Mouse (Mus musculus): ENCODE measurements around the gene Txn2. TPM values are rescaled to one million over a fixed set of nuclear protein-coding genes. Genes with fewer than 3 reads are reported as not detected.

The Txn2 gene
- polyA plus RNA-seq, 1 experiment from 2014 or later: 193 TPM

DNA sequence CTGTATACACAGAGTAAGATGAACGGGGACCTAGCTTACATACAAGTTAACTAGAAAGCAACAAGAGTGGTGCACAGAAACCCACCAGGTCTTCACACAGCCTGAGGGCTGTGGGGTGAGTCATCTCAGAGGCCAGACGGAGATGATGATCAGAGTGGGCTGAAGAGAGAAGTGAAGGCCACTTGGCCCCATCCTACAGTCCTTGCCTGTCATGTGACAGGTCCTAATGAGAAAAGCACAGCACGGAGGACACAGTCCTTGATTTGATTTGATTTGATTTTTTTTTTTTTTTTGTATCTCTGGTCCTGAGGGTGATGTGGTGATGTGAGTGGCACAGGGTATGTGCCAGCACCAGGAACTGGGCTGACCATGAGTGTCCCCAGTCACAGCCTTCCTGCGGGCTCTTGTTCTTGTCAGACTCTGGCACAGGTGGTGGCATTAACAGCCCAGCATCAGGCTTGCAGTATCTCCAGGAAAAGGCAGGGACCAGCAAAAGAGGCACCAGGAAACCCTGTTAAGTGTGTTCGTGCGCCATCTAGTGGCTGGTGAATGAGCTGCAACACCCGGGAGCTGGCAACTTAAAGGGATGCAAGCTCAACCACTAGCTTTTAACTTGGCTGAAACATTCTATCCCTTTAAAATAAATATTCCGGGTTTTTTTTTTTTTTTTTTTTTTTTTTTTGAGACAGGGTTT is 11.8 kb downstream of the Txn2 start:
- WGBS: 43% methylated on average over 8 of the region's 8 CpGs

DNA sequence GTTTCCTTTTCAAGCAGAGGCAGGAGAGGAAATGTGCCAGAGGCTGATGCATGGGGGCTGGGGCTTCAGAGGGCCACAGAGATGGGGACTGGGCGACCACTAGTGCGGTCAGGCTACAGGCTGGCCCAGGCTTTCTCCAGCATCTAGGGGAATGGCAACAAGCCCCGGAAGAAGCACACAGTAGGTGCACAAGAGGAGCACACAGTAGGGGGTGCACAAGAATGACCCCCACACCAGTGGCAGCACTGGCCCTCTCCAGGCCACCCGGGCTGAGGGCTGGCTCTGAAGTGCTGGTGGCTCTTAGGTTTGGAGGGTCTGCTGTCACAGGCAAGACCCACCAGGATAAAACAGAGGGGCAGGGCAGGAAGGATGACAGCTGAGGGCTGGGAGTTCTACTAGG is 13.5 kb downstream of the Txn2 start:
- no peaks in the 10 kb centered on the region for H3K27me3 ChIP-seq (replicated peaks)
- WGBS: 97% methylated on average over 4 of the region's 4 CpGs
- H3K4me2 ChIP-seq: no peak overlapping the region
- no peak overlapping the region for H3K4me3 ChIP-seq (replicated peaks)
- H3K27ac ChIP-seq (replicated peaks): no peak overlapping the region
- peaks cover 46% of the 10 kb centered on the region for H3K36me3 ChIP-seq
- no peaks in the 10 kb centered on the region for H3K9me3 ChIP-seq (replicated peaks)
- no peak overlapping the region for H3K9ac ChIP-seq (replicated peaks)
- H3K4me1 ChIP-seq: no peaks in the 10 kb centered on the region
- ATAC-seq (ENCODE audit: low FRiP score): no peak

More for the DNA sequence above, 11.8 kb downstream of the Txn2 start:
- Histone ChIP-seq H3K9me3 (replicated peaks) (no peaks in the 10 kb centered on the region), H3K4me1 (no peaks in the 10 kb centered on the region; the same call in 1 of the 2 replicates), H3K4me3 (replicated peaks) (no peak overlapping the region), H3K27me3 (replicated peaks) (no peaks in the 10 kb centered on the region), H3K4me2 (no peak overlapping the region), H3K9ac (replicated peaks) (no peak overlapping the region), H3K36me3 (peaks cover 61% of the 10 kb centered on the region), H3K27ac (replicated peaks) (no peak overlapping the region)
- ATAC-seq (ENCODE audit: low FRiP score): no peak

DNA sequence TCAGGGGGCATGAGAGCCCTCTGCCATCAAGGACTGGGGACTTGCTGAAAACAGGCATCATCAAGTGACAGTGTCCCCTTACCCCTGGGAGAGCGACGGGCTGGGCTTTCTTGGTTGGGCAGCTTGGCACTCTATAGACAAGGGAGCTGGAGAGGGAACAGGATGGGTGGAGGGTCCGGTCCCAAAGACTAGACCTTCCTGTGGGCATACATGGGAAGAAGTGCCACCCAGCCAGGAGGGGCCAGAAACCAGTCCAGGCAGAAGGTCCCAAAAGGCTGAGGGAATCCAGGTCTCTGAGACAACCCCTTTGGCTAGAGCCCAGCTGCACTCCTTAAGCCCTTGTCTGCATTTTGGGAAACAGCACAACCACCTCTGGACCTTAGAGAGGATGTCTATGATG is 14.3 kb downstream of the Txn2 start:
- Histone ChIP-seq H3K4me3 (replicated peaks) (no peak overlapping the region), H3K36me3 (peaks cover 39% of the 10 kb centered on the region), H3K27ac (replicated peaks) (no peak overlapping the region), H3K9ac (replicated peaks) (no peak overlapping the region), H3K27me3 (replicated peaks) (no peaks in the 10 kb centered on the region), H3K4me1 (no peaks in the 10 kb centered on the region), H3K9me3 (replicated peaks) (no peaks in the 10 kb centered on the region), H3K4me2 (no peak overlapping the region)
- no peak for ATAC-seq (ENCODE audit: low FRiP score)
- 98% methylated on average over 3 of the region's 3 CpGs for WGBS

DNA sequence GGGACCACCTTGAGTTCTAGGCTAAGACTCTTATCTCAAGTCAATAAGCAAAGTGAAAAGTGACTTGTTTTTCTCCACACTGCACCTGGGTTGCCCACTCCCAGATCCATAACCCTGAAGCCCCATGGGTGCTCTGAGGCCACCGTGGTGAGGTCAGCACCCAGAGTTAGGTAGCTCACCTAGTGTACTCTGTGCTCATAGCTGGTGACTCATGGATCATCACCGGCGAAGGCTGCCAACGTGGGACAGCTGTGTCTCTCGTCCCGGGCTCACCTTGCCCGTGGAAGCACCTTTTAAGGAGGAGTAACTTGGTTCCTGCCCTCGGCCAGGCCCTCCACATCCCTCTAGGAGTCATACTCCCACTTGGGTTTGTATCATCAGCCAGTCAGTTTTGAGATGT is 15.8 kb downstream of the Txn2 start:
- 91% methylated on average over 8 of the region's 8 CpGs for WGBS
- Histone ChIP-seq H3K4me2 (no peak overlapping the region), H3K27me3 (replicated peaks) (no peaks in the 10 kb centered on the region), H3K4me1 (no peaks in the 10 kb centered on the region), H3K36me3 (peaks cover 28% of the 10 kb centered on the region), H3K4me3 (replicated peaks) (no peak overlapping the region), H3K27ac (replicated peaks) (no peak overlapping the region), H3K9me3 (replicated peaks) (no peaks in the 10 kb centered on the region), H3K9ac (replicated peaks) (no peak overlapping the region)
- ATAC-seq (ENCODE audit: low FRiP score): no peak

DNA sequence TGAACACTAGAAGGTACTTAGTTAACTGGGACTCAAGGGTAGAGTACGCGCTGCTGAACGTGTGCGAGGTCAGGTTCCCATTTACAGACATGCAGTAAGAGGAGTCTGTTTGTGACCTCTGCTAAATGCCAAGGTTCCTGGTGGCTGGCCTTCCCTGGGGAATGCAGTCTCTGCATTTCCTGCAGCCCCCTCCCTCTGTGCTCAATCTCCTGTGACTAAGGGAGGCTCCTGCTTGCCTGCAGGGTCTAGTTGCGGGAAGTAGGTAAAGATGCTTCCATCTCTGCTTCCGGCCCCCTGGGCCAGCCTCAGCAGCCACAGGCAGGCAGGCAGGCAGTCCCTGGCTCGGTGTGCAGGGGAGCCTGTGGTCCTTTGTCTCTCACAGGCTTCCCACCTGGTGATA is 16.2 kb downstream of the Txn2 start:
- H3K4me2 ChIP-seq: no peak overlapping the region
- H3K9me3 ChIP-seq (replicated peaks): no peaks in the 10 kb centered on the region
- ATAC-seq (ENCODE audit: low FRiP score): no peak
- H3K27ac ChIP-seq (replicated peaks): no peak overlapping the region
- peaks cover 26% of the 10 kb centered on the region for H3K36me3 ChIP-seq
- H3K4me3 ChIP-seq (replicated peaks): no peak overlapping the region
- H3K4me1 ChIP-seq: no peaks in the 10 kb centered on the region
- no peak overlapping the region for H3K9ac ChIP-seq (replicated peaks)
- 69% methylated on average over 7 of the region's 7 CpGs for WGBS
- H3K27me3 ChIP-seq (replicated peaks): no peaks in the 10 kb centered on the region

DNA sequence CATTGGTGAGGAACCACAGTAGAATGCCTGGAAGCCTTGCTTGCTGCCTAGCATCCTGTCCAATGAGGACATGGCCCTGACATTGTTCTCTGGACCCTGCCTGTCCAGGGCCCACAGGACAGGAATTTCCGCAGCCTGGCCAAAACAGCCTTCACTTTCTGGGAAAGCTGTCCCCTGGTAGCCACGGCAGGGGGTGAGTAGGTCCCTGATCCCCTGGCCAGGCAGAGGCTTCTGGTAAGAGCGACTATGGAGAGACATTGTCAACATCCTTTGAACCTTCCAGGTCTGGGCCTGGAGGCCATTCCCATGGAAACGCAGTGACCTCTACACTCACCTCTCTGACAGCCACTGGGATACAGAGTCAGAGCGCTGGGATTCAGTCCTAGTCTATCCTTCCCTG is 16.8 kb downstream of the Txn2 start:
- Histone ChIP-seq H3K9me3 (replicated peaks) (no peaks in the 10 kb centered on the region), H3K4me3 (replicated peaks) (no peak overlapping the region), H3K27me3 (replicated peaks) (no peaks in the 10 kb centered on the region), H3K4me2 (no peak overlapping the region), H3K9ac (replicated peaks) (no peak overlapping the region), H3K4me1 (no peaks in the 10 kb centered on the region), H3K27ac (replicated peaks) (no peak overlapping the region), H3K36me3 (peaks cover 26% of the 10 kb centered on the region)
- no peak for ATAC-seq (ENCODE audit: low FRiP score)
- 70% methylated on average over 5 of the region's 5 CpGs for WGBS

DNA sequence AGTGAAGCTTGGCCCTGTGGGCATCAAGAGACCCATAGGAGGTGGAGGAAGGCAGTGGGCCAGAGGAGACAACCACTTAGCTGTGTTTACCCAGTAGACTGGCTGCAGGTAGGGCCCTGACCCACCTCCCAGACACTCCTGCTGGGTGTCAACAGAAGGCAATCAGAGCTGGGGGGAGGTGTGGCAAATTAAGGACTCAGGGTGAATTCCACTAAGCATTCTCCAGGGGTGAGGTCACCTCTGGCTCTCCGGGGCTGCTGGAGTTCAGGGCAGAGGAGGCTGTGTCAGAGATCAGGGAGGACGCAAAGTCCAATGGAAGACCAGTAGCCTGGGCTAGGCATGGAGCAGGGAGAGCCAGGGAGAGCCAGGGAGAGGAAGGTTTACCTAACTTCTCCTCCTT is 17.7 kb downstream of the Txn2 start:
- 19% methylated on average over 2 of the region's 2 CpGs for WGBS
- H3K4me3 ChIP-seq (replicated peaks): no peak overlapping the region
- no peak overlapping the region for H3K9ac ChIP-seq (replicated peaks)
- H3K27ac ChIP-seq (replicated peaks): no peak overlapping the region
- H3K4me1 ChIP-seq: no peaks in the 10 kb centered on the region
- H3K36me3 ChIP-seq: peaks cover 22% of the 10 kb centered on the region
- no peak for ATAC-seq (ENCODE audit: low FRiP score)
- no peak overlapping the region for H3K4me2 ChIP-seq
- H3K27me3 ChIP-seq (replicated peaks): no peaks in the 10 kb centered on the region; the same call in 1 of the 2 replicates
- H3K9me3 ChIP-seq (replicated peaks): no peaks in the 10 kb centered on the region

DNA sequence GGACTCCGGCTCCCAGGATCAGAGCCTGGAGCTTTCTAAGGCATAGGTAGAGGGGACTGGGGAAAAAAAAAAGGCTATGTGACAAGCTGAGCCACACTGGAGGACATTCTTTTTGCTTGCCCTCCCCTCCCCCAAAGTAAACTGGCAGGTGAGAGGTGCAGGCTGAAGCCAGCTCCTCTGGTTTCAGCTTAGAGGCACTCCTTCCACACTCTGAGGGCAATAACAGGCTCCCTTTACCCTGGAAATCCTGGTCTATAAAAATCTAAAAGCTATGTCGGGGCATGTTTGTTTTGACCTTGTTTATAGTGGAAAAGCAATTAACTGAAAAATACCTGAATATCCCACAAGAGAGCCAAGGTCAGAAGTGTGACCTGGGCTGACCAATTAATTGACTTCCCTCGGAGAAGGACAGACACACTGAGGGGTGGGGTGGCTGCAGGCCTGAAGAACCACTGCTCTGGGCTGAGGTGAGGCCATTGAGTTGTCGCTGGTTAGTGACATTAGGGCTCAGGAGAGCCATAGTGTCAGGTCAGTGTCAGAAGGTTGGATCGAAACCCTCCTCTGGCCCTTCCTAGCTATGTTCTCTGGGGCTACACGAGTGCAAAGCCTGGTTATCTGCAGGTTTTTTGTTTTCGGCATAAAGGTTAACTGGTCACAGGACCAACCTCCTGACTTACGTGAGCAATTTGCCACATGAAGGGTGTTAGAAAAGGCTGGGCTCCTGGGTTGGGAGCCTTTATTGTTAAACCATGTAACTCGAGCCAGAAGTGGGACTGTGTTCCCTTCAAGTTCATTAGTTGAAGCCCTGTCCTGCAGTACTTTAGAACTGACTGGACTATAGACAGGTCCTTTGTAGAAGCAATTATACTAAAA is 20.9 kb downstream of the Txn2 start:
- no peak overlapping the region for H3K4me2 ChIP-seq
- H3K4me1 ChIP-seq: peaks cover 7% of the 10 kb centered on the region
- WGBS: 57% methylated on average over 9 of the region's 9 CpGs
- no peak for ATAC-seq (ENCODE audit: low FRiP score)
- no peaks in the 10 kb centered on the region for H3K9me3 ChIP-seq (replicated peaks)
- H3K27ac ChIP-seq (replicated peaks): no peak overlapping the region
- peaks cover 5% of the 10 kb centered on the region; the same call in 1 of the 2 replicates for H3K27me3 ChIP-seq (replicated peaks)
- H3K4me3 ChIP-seq (replicated peaks): no peak overlapping the region
- H3K9ac ChIP-seq (replicated peaks): no peak overlapping the region
- H3K36me3 ChIP-seq: no peaks in the 10 kb centered on the region

DNA sequence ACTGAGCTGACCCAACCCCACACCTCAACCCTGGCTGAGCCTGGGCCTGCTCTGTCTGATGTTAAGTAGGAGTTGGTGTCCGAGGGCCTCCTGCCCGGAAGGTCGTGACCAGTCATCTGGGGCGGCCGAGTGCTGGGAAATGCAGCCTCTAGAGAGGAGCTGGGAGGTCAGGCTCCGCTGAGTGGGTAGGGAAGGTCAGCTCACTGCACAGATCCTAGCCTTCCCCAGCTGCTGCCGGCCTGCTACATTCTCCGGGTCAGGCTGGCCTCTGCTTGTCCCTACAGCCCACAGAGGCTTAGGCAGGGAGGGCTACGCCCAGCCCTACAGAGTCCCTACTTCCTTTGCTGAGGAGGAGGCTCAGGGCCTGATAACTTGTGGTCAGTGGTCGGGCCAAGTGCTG is 22.3 kb downstream of the Txn2 start:
- Histone ChIP-seq H3K4me3 (replicated peaks) (no peak overlapping the region), H3K27ac (replicated peaks) (no peak overlapping the region), H3K4me1 (peaks cover 7% of the 10 kb centered on the region), H3K9ac (replicated peaks) (no peak overlapping the region), H3K4me2 (no peak overlapping the region), H3K36me3 (no peaks in the 10 kb centered on the region), H3K9me3 (replicated peaks) (no peaks in the 10 kb centered on the region), H3K27me3 (replicated peaks) (peaks cover 5% of the 10 kb centered on the region; the same call in 1 of the 2 replicates)
- no peak for ATAC-seq (ENCODE audit: low FRiP score)
- 71% methylated on average over 10 of the region's 10 CpGs for WGBS

DNA sequence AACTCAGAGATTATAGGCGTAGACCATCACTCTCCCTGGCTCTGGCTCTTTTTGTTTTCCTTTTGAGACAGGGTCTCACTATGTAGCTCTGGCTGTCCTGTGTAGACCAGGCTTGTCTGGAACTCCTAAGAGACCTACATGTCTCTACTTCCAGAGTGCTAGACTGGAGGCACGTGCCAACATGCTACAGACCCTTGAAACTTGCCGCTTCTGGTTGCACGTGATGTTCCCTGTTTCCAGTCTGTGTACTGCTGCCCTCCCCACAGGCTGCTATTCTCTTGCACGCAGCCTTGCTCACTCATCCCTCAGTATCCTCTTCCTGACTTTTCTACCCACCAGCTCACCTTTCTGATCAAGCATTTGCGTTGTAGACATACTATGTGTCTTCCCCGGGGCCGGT is 22.7 kb downstream of the Txn2 start:
- Histone ChIP-seq H3K4me2 (peak overlapping the region; percentile 60; the same call in 1 of the 2 replicates), H3K27me3 (replicated peaks) (peaks cover 5% of the 10 kb centered on the region; the same call in 1 of the 2 replicates), H3K4me3 (replicated peaks) (no peak overlapping the region), H3K27ac (replicated peaks) (no peak overlapping the region), H3K9me3 (replicated peaks) (no peaks in the 10 kb centered on the region), H3K4me1 (peaks cover 7% of the 10 kb centered on the region), H3K36me3 (no peaks in the 10 kb centered on the region), H3K9ac (replicated peaks) (no peak overlapping the region)
- ATAC-seq (ENCODE audit: low FRiP score): no peak
- WGBS: 80% methylated on average over 8 of the region's 8 CpGs

DNA sequence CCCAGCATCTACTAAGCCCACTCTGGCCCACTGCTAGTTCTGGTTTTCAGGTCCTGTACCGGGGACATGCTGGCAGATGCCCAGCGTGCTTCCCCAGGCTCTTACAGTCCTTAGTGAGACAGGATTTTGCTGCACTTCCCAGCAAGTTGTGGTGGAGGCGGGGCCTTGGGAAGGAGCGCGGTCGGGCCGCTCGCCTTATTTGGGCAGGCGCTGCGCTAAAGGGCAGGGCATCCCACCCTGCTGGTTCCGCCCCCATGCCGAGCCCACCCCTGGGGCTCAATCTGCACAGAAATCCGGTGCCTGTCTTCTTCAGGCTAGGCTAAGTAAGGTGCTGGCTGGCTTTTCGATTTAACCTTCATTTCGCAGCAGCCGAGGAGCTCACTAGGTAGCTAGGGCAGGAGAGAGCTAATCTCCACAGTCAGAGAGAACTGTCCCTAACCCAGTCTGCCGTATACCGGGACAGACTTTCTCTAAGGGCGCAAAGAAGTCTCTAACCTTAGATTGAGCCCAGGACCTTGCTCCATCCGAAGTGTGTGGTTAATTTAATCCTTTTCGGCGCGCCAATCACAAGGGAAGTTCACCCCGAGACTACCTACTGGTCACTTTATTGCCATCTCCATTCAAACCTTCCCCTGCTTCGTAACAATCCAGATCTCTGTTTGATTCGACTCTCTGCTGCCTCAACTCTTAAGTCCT is 23.4 kb downstream of the Txn2 start:
- Histone ChIP-seq H3K4me1 (peaks cover 7% of the 10 kb centered on the region), H3K27me3 (replicated peaks) (peaks cover 5% of the 10 kb centered on the region; the same call in 1 of the 2 replicates), H3K36me3 (no peaks in the 10 kb centered on the region), H3K27ac (replicated peaks) (no peak overlapping the region), H3K9me3 (replicated peaks) (no peaks in the 10 kb centered on the region), H3K4me2 (peak overlapping the region; percentile 60), H3K9ac (replicated peaks) (peak overlapping the region; percentile 34), H3K4me3 (replicated peaks) (peak overlapping the region; percentile 30)
- WGBS: 4% methylated on average over 26 of the region's 26 CpGs
- ATAC-seq (ENCODE audit: low FRiP score): no peak
